Mouse (Mus musculus): ENCODE measurements around the gene Trappc6a. TPM values are rescaled to one million over a fixed set of nuclear protein-coding genes. Genes with fewer than 3 reads are reported as not detected.
"Not testable (repeated sequence)": the region's sequence is repeated elsewhere in the genome, so short reads cannot be mapped to it uniquely, and the experiment has no call there.

Trappc6a gene
- polyA plus RNA-seq, 1 experiment from 2014 or later: 65.2 TPM

- Histone ChIP-seq H3K4me3 (no peak overlapping the region), H3K4me1 (peaks cover 16% of the 10 kb centered on the region), H3K27me3 (ENCODE audit: low read depth, poor library complexity, severe bottlenecking) (peaks cover 29% of the 10 kb centered on the region), H3K27ac (replicated peaks) (no peak overlapping the region), H3K9me3 (replicated peaks) (no peaks in the 10 kb centered on the region; the same call in 1 of the 2 replicates), H3K36me3 (no peaks in the 10 kb centered on the region)
- WGBS: 74% methylated on average over 20 of the region's 20 CpGs
- DNase-seq (ENCODE audit: low spot score): no peak
Measured at GRCm38 (mm10) chr7:19495521-19496213, 12.5 kb upstream of the Trappc6a start.

- Histone ChIP-seq H3K36me3 (no peaks in the 10 kb centered on the region), H3K4me1 (peaks cover 16% of the 10 kb centered on the region), H3K27me3 (ENCODE audit: low read depth, poor library complexity, severe bottlenecking) (peaks cover 24% of the 10 kb centered on the region), H3K4me3 (no peak overlapping the region), H3K9me3 (replicated peaks) (no peaks in the 10 kb centered on the region; the same call in 1 of the 2 replicates), H3K27ac (replicated peaks) (no peak overlapping the region)
- no peak for DNase-seq (ENCODE audit: low spot score)
- 75% methylated on average over 5 of the region's 5 CpGs for WGBS
Measured at GRCm38 (mm10) chr7:19496214-19496555, 12.0 kb upstream of the Trappc6a start.

GRCm38 (mm10) chr7:19498326-19498725, 9.9 kb upstream of the Trappc6a start:
- Histone ChIP-seq H3K9me3 (replicated peaks) (no peaks in the 10 kb centered on the region), H3K36me3 (no peaks in the 10 kb centered on the region), H3K4me3 (no peak overlapping the region), H3K27me3 (ENCODE audit: low read depth, poor library complexity, severe bottlenecking) (peaks cover 5% of the 10 kb centered on the region), H3K4me1 (peaks cover 8% of the 10 kb centered on the region), H3K27ac (replicated peaks) (no peak overlapping the region)
- 88% methylated on average over 4 of the region's 4 CpGs for WGBS
- no peak for DNase-seq (ENCODE audit: low spot score)

GRCm38 (mm10) chr7:19500420-19501363, 7.5 kb upstream of the Trappc6a start:
- Histone ChIP-seq H3K4me3 (no peak overlapping the region), H3K27me3 (ENCODE audit: low read depth, poor library complexity, severe bottlenecking) (no peaks in the 10 kb centered on the region), H3K36me3 (no peaks in the 10 kb centered on the region), H3K27ac (replicated peaks) (no peak overlapping the region), H3K4me1 (peaks cover 12% of the 10 kb centered on the region), H3K9me3 (replicated peaks) (no peaks in the 10 kb centered on the region)
- DNase-seq (ENCODE audit: low spot score): no peak
- 77% methylated on average over 12 of the region's 12 CpGs for WGBS

GRCm38 (mm10) chr7:19501658-19502057, 6.5 kb upstream of the Trappc6a start:
- Histone ChIP-seq H3K36me3 (no peaks in the 10 kb centered on the region), H3K9me3 (replicated peaks) (no peaks in the 10 kb centered on the region), H3K27me3 (ENCODE audit: low read depth, poor library complexity, severe bottlenecking) (no peaks in the 10 kb centered on the region), H3K27ac (replicated peaks) (no peak overlapping the region), H3K4me1 (peaks cover 11% of the 10 kb centered on the region), H3K4me3 (no peak overlapping the region)
- no peak for DNase-seq (ENCODE audit: low spot score)
- 81% methylated on average over 4 of the region's 4 CpGs for WGBS

- Histone ChIP-seq H3K9me3 (replicated peaks) (no peaks in the 10 kb centered on the region), H3K27me3 (ENCODE audit: low read depth, poor library complexity, severe bottlenecking) (no peaks in the 10 kb centered on the region), H3K4me1 (peaks cover 24% of the 10 kb centered on the region), H3K36me3 (no peaks in the 10 kb centered on the region), H3K27ac (replicated peaks) (no peak overlapping the region), H3K4me3 (no peak overlapping the region)
- whole genome bisulfite sequencing: 40% methylated on average over 5 of the region's 5 CpGs
- peak; percentile 45 for DNase-seq (ENCODE audit: low spot score)
Measured at GRCm38 (mm10) chr7:19503481-19504068, 4.6 kb upstream of the Trappc6a start.

GRCm38 (mm10) chr7:19506326-19506725, 1.9 kb upstream of the Trappc6a start:
- Histone ChIP-seq H3K9me3 (replicated peaks) (no peaks in the 10 kb centered on the region), H3K36me3 (peaks cover 5% of the 10 kb centered on the region; the same call in 1 of the 2 replicates), H3K4me1 (peaks cover 37% of the 10 kb centered on the region), H3K27ac (replicated peaks) (no peak overlapping the region), H3K4me3 (peak overlapping the region; percentile 87), H3K27me3 (ENCODE audit: low read depth, poor library complexity, severe bottlenecking) (no peaks in the 10 kb centered on the region)
- no peak for DNase-seq (ENCODE audit: low spot score)
- WGBS: 23% methylated on average over 6 of the region's 6 CpGs

- Histone ChIP-seq H3K36me3 (peaks cover 6% of the 10 kb centered on the region; the same call in 1 of the 2 replicates), H3K27me3 (ENCODE audit: low read depth, poor library complexity, severe bottlenecking) (no peaks in the 10 kb centered on the region), H3K27ac (replicated peaks) (peak overlapping the region; percentile 95), H3K4me1 (peaks cover 39% of the 10 kb centered on the region), H3K4me3 (peak overlapping the region; percentile 87), H3K9me3 (replicated peaks) (no peaks in the 10 kb centered on the region)
- peak; percentile 80 for DNase-seq (ENCODE audit: low spot score)
- WGBS: 1% methylated on average over 71 of the region's 71 CpGs
Measured at GRCm38 (mm10) chr7:19506969-19507611, 1.1 kb upstream of the Trappc6a start.

- Histone ChIP-seq H3K4me3 (peak overlapping the region; percentile 87), H3K4me1 (peaks cover 39% of the 10 kb centered on the region), H3K9me3 (replicated peaks) (no peaks in the 10 kb centered on the region), H3K36me3 (peaks cover 6% of the 10 kb centered on the region; the same call in 1 of the 2 replicates), H3K27me3 (ENCODE audit: low read depth, poor library complexity, severe bottlenecking) (no peaks in the 10 kb centered on the region), H3K27ac (replicated peaks) (peak overlapping the region; percentile 95)
- DNase-seq (ENCODE audit: low spot score): no peak
- WGBS: 5% methylated on average over 18 of the region's 18 CpGs
Measured at GRCm38 (mm10) chr7:19507612-19507981, 598 bp upstream of the Trappc6a start.

- Histone ChIP-seq H3K36me3 (peaks cover 6% of the 10 kb centered on the region; the same call in 1 of the 2 replicates), H3K27me3 (ENCODE audit: low read depth, poor library complexity, severe bottlenecking) (no peaks in the 10 kb centered on the region), H3K4me3 (peak overlapping the region; percentile 87), H3K4me1 (peaks cover 42% of the 10 kb centered on the region), H3K9me3 (replicated peaks) (no peaks in the 10 kb centered on the region), H3K27ac (replicated peaks) (peak overlapping the region; percentile 95)
- 14% methylated on average over 15 of the region's 15 CpGs for WGBS
- no peak for DNase-seq (ENCODE audit: low spot score)
Measured at GRCm38 (mm10) chr7:19508924-19509568, 851 bp downstream of the Trappc6a start.

GRCm38 (mm10) chr7:19509786-19510185, 1.6 kb downstream of the Trappc6a start:
- Histone ChIP-seq H3K9me3 (replicated peaks) (no peaks in the 10 kb centered on the region), H3K4me1 (peaks cover 38% of the 10 kb centered on the region), H3K27me3 (ENCODE audit: low read depth, poor library complexity, severe bottlenecking) (0 out of 2 replicates have a peak, but pooled peaks cover under 1% of the 10 kb centered on the region), H3K36me3 (peaks cover 6% of the 10 kb centered on the region; the same call in 1 of the 2 replicates), H3K27ac (replicated peaks) (peak overlapping the region; percentile 95), H3K4me3 (peak overlapping the region; percentile 87)
- 97% methylated on average over 7 of the region's 7 CpGs for WGBS
- DNase-seq (ENCODE audit: low spot score): no peak

- not testable (repeated sequence) for H3K36me3 ChIP-seq; H3K27ac ChIP-seq (replicated peaks); DNase-seq (ENCODE audit: low spot score); H3K9me3 ChIP-seq (replicated peaks); H3K4me3 ChIP-seq
- WGBS: 91% methylated on average over 6 of the region's 7 CpGs
- H3K27me3 ChIP-seq (ENCODE audit: low read depth, poor library complexity, severe bottlenecking): peaks cover 22% of the 10 kb centered on the region
- peaks cover 30% of the 10 kb centered on the region for H3K4me1 ChIP-seq
Measured at GRCm38 (mm10) chr7:19511934-19512333, 3.7 kb downstream of the Trappc6a start.
